Mouse (Mus musculus): ENCODE results near the gene Pitx3.
"Not testable (repeated sequence)": the region's sequence is repeated elsewhere in the genome, so short reads cannot be mapped to it uniquely, and the experiment has no call there.

Pitx3 gene

DNA sequence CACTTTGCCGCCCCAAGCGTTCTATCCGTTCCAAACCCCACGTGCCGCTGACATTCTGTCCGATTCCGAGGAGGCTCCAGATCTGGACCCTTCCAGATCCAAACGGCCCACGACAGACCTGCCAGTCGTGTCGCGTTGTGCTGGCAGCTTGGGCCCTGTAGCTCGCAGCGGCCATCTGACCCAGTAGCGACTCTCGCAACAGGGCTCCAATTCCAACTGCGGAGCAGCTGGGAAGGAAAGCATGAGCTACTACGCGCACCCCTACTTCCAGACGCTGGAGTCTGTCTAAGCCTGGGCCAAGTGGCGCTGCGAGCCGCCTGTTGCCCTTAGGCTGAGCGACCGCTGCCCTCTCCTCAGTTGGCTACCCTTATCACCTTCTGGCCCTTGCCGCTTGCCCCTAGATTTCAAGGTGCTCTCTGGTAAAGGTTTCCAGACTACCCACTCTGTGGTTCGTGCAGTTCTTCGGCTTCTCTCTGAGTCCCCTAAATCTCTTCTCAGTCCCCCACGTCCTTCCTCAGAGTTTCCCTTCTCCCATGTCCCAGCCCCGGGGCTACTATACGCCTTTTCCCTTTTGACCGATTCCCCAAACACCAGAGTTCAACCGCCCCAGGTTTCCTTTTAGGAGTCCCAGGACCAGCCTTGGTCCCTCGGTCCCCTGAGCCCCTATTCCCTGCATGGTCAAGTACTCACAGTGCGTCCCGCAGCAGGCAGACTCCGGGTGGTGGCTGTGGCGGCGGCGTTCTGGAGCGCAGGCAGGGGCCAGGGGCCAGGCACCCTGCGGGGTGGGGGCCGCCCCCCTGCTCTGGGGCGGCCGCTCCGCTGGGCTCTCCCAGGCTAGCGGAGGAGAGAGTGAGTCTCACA lies at the start of gene Pitx3:
Gene Pitx3, minus strand, starts transcription at position 816 of the 861 bp plus-strand sequence.
- DNase-seq, result peak; percentile 40 to 50

DNA sequence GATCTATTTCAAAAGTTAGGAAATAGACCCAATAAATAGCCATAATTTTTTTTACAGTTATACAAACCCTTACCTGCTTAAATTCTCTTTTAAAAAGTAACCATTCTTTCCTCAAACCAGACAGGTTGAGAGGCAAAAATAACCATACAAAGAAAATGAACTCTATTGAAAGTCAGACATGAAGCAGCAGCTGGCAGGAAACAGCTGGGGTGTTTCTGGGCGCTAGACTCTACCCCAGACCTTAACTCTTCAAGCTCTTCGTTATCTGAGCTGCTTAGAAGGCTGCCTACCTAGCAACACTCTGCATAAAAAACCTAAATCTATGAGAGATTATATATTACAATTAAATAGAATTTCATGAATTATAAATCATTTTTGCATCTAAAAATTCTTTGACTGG lies 39.1 kb upstream of the Pitx3 start:
- DNase-seq, result no peak

DNA sequence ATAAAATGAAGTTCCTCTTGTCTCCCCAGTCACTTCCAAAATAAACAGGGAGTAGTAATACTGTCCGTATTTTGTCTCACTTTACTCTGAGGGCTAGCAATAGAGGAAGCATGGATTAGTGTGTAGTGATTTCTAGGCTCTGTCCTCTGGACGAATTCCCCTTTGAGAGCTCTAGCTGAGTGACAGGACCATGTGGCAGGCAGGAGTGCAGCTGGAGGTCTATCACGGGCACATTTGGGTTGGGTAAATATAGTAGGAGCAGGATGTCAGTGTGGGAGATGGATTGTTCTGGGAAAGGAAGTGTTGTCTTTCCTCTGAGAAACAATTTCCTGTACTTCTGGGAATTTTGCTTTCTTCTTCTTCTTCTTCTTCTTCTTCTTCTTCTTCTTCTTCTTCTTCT lies 38.5 kb upstream of the Pitx3 start:
- peak; percentile 7 for DNase-seq

DNA sequence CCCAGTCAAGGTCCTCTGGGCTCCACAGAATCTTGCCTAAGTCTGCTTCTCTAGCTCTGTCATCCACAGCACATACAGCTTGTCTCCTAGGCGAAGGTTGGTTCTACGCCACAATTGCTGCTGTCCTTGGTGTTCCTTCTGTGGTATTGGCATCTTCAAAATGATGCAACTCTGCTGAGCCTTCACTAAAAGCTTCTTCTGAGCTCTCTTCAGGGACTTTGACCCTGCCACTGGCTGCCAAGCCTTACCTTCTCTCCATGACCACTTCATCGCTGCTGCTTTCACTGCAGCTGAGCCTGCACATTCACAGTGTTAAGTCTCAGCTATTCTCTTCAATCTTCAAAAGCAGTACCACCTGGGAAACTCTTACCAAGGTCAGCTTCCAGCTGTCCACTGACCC lies 34.1 kb upstream of the Pitx3 start:
- DNase-seq, result no peak

GRCm38 (mm10) chr19:46180274-46180673 lies 32.1 kb upstream of the Pitx3 start:
- no peak for DNase-seq

DNA sequence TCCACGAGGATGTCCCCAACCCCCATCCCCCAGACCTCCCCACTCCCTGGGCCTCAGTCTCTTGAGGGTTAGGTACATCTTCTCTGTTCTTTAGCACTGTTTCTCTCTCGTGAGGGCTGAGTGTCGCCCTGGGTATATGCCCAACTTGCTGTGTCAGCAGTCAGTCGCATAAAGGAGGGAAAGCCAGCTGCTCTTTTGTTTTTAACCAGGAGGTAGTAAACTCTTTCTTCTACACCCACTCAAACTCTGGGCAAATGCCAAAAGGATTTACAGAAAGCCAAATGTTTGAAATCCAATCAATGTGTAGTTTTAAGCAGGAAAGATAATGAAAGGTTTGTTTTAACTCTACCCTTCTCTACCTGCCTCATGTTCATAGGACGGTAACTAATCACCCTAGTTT lies 28.9 kb upstream of the Pitx3 start:
- DNase-seq, result no peak

DNA sequence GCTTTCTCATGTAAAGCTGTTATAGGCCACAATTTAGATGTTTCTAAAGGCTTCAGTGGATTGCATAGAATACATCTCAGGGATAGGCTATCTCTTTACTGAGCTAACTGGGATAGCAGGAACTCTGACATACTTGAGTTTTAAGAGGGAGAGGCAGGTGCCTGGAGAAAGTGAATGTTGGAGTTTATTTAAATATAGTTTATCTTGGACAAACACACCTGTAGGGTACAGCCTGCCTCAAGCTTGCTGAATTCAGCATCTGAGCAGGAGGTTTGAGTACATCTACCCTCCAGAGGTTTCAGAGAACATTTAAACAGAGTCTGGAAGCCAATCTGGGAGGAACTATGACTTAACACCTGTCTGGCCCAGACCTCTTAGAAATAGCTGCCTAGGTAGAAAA lies 27.0 kb upstream of the Pitx3 start:
- DNase-seq, result no peak

DNA sequence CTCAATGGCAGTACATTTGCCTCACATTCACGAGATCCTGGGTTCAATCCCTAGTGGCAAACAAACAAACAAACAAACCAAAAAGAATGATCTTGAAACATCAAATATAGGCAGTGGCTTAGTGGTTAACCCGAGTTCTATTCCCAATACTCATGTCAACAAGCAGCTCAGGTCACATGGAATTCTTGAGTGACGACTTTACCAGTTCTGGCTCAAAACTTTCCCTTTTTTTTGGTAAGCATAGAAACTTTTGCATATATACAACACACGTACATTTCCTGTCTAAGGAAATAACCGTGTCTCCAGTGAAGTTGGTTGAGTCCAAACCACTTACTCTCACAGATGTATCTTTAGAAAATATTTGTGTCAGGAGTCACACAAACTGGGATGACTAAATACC lies 24.4 kb upstream of the Pitx3 start:
- no peak for DNase-seq

DNA sequence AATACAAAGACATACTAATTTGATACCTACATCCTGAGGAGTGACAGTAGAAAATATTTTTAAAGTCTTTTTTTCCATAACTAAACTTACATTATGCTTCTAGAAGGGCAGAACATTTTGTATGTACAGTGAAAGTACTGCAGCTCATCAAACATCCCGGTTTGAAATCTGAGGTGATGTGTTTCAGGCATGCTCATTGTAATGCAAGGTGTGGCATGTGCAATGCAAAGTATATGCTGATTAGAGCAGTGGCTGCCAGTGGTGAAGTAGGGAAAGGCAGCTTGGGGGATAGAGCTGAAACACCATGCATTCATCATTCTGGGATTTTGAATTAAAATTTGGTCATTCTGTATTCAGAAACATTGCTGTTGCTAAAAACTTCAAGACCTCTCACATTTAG lies 21.8 kb upstream of the Pitx3 start:
- DNase-seq, result no peak

- no peak for DNase-seq
Observed at GRCm38 (mm10) chr19:46169396-46169795, 21.3 kb upstream of the Pitx3 start.

DNA sequence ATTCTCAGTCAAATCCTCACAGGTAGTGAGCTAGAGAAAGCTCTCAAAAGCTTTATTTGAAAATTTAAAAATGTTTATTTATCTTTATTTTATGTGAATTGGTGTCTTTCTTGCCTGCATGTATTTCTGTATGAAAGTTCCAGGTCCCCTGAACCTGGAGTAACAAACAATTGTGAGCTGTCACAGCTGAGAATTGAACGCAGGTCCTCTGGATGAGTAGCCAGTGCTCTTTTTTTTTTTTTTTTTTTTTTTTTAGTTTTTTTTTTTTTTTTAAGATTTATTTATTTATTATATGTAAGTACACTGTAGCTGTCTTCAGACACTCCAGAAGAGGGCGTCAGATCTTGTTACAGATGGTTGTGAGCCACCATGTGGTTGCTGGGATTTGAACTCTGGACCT lies 19.0 kb upstream of the Pitx3 start:
- not testable (repeated sequence) for DNase-seq

DNA sequence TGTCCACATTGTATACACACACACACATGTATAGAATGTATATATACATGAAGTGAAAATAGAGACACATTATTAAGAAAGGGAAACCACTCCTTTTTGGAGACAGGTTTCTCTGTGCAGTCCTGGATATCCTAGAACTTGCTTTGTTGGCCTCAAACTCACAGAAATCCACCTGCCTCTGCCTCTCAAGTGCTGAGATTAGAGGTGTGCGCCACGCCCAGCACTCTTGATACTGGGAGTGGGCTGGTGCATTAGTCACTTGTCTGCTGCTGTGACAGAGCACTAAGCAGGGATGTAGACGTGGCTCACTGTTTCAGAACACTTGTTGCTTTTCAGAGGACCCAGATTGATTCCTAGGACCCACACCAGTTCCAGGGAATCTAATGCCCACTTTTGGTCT lies 17.8 kb upstream of the Pitx3 start:
- DNase-seq, result no peak

DNA sequence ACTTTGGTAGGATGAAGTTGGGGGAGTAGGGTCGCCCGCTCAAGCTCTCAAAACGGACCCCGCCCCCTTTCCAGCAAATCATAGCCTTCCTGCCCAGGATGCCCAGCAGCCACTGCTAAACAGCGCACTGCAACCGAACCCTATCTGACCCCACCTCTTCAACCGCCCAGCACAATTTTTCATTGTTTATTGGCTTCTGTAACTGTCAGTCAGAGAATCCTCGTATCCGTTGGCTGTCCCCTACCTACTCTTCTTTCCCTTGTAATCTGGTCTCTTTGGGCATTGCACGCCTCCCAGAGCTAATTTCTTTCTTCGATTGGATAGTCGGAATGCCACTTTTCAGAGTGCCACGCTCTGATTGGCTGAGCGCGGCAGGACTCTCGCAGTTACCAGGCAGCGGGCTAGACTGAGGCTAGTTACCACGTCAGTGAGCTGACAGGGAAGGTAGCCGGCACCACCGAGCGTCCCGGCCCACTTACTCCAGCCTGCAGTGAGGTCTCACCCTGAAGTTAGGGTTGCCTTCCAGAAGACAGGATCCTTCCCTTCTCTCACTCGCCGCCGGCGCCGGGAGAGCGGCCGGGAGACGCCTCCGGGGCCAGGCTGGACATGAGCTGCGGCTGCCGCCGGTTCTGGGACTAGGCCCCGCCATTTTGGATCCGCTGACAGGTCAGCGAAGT lies 4.1 kb upstream of the Pitx3 start, which contains the start of gene Gbf1:
Gene Gbf1, plus strand, starts transcription at position 383 of the 677 bp plus-strand sequence.
- DNase-seq, result peak; percentile 92 to 96

GRCm38 (mm10) chr19:46149091-46149490 lies 965 bp upstream of the Pitx3 start:
- no peak for DNase-seq

DNA sequence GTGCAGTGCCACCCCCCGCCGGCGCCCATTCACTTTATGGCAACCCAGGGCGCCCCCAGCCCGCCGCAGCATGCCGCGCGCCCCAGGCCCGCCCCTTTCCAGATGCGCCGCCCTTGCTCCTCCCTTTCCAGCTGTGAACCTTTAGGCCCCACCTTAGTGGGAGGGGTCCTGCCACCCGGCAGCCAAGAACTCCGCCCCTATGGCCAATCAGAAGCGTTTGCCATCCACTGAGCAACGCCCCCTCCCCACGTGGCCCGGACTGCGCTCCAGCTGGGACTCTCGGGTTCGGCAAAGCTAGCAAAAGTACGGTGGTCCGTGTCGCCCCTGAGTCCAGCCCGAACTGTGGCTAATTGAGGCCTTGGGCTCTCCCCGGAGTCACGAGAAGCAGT lies 240 bp upstream of the Pitx3 start:
- peak; percentile 91 to 94 for DNase-seq

- DNase-seq, result peak; percentile 17 to 31
Observed at GRCm38 (mm10) chr19:46141091-46141490, 7.0 kb downstream of the Pitx3 start.

GRCm38 (mm10) chr19:46140324-46140723 lies 7.8 kb downstream of the Pitx3 start:
- no peak for DNase-seq

GRCm38 (mm10) chr19:46136639-46137580 lies 11.2 kb downstream of the Pitx3 start:
- peak; percentile 78 to 82 for DNase-seq

GRCm38 (mm10) chr19:46135789-46136638 lies 12.1 kb downstream of the Pitx3 start:
- DNase-seq, result peak; percentile 69 to 80

DNA sequence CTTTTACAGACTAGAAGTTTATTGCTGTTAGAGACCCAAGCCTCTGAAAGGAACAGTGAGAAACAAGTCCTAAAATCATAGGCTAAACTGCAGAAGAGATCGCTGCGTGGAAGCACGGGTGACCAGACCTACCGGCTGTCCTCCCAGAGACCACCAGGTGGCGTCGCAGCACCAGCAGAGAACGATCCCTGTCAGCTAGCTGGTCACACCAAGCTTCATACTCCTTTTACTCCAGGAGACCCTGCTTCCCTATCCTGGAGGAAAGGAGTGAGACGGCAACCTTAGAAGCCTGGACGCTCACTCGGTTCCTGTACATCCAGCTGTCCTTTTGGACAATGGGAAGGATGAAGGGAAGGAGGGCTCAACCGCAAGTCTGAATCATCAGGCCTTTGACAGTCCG lies 12.8 kb downstream of the Pitx3 start:
- DNase-seq, result peak; percentile 96

DNA sequence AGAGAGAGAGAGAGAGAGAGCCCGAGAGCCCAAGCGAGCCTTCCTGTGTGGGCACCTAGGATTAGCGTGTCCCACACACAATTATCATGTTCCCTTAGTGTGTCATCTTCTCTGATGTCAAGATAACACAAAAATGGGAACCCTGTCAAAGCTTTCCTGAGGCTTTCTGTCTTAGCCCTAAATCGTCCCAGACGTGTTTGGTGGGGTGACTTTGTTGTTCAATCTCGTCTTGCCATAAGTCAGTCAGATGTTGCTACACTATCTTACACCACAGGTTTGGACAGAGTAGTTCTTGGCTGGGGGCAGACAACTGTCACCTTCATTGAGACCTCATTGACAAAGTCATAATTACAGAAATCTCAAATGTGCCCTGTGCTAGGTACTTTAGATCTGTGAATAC lies 15.5 kb downstream of the Pitx3 start:
- DNase-seq, result no peak

Data from kidney, postnatal 4 days (tissue).